Mouse (Mus musculus) hindbrain, embryonic 15.5 days (tissue): ENCODE measurements at regions not wholly inside any gene's neighbourhood (a gene's known extent, or its start where the extent isn't known, plus 50 kb on each side); places are given as distances from the start of the nearest gene placed in this dataset.

Source experiments
- ATAC-seq: fragments of 200-750 bp; cut with Nextera tagmentation; 2 replicates; pipeline ENCODE4 v1.8.0; 2017; ENCODE audit warnings: low read depth, moderate number of reproducible peaks, moderate TSS enrichment; ENCODE audit not compliant: low FRiP score
- H3K27ac ChIP-seq: fragments of 300-500 bp; sonication (generic); replicated peaks from 2 replicates; pipeline ENCODE4 v1.5.1; 2015; ENCODE audit warnings: mild to moderate bottlenecking, inconsistent platforms
- H3K27me3 ChIP-seq: fragments of 300-500 bp; sonication (generic); 2 replicates; pipeline ENCODE4 v1.6.1; 2015; ENCODE audit warnings: control low read depth, inconsistent platforms
- H3K36me3 ChIP-seq: fragments of 300-500 bp; sonication (generic); 2 replicates; pipeline ENCODE4 v1.6.1; 2015; ENCODE audit warnings: control low read depth, inconsistent platforms
- H3K4me1 ChIP-seq: fragments of 300-500 bp; sonication (generic); replicated peaks from 2 replicates; pipeline ENCODE4 v1.6.1; 2015; ENCODE audit warnings: control low read depth, inconsistent platforms
- H3K4me2 ChIP-seq: fragments of 300-500 bp; sonication (generic); 2 replicates; pipeline ENCODE4 v1.6.1; 2015; ENCODE audit warnings: moderate library complexity, mild to moderate bottlenecking, inconsistent platforms
- H3K4me3 ChIP-seq: fragments of 300-500 bp; sonication (generic); 2 replicates; pipeline ENCODE4 v1.5.1; 2015; ENCODE audit warnings: mild to moderate bottlenecking, inconsistent platforms
- H3K9ac ChIP-seq: fragments of 300-500 bp; sonication (generic); 2 replicates; pipeline ENCODE4 v1.6.1; 2015; ENCODE audit warnings: inconsistent platforms
- H3K9me3 ChIP-seq: fragments of 300-500 bp; sonication (generic); 2 replicates; pipeline ENCODE4 v1.6.1; 2016; ENCODE audit warnings: control low read depth, inconsistent platforms
- WGBS: fragments of 180-500 bp; shearing (Covaris S2); methylation state at CpG from one replicate; pipeline ENCODE4 v1.1.7; 2015; 5-methylcytosine and 5-hydroxymethylcytosine counted together

- 90% methylated on average over 3 of the region's 3 CpGs for WGBS
- Histone ChIP-seq H3K4me1 (no peaks in the 10 kb centered on the region), H3K9ac (no peak overlapping the region), H3K36me3 (no peaks in the 10 kb centered on the region), H3K27me3 (no peaks in the 10 kb centered on the region), H3K27ac (no peak overlapping the region), H3K4me3 (no peak overlapping the region), H3K9me3 (0 out of 2 replicates have a peak, but pooled peaks cover 3% of the 10 kb centered on the region), H3K4me2 (no peak overlapping the region)
- no peak for ATAC-seq
Observed at GRCm38 (mm10) chr11:18102841-18103240, 149.2 kb upstream of the Etaa1 start.

- Histone ChIP-seq H3K36me3 (no peaks in the 10 kb centered on the region), H3K9me3 (no peaks in the 10 kb centered on the region), H3K4me2 (no peak overlapping the region), H3K4me1 (no peaks in the 10 kb centered on the region), H3K27me3 (no peaks in the 10 kb centered on the region), H3K9ac (no peak overlapping the region), H3K4me3 (no peak overlapping the region), H3K27ac (peak overlapping the region; percentile 37; the same call in 1 of the 2 replicates)
- 56% methylated on average over 4 of the region's 4 CpGs for WGBS
- ATAC-seq: peak; percentile 79
Observed at GRCm38 (mm10) chr11:18075840-18076435, 122.3 kb upstream of the Etaa1 start.

GRCm38 (mm10) chr11:18070586-18071306 is 117.1 kb upstream of the Etaa1 start:
- WGBS: 65% methylated on average over 4 of the region's 4 CpGs
- ATAC-seq: no peak
- H3K4me1 ChIP-seq: peaks cover 11% of the 10 kb centered on the region
- 0 out of 2 replicates have a peak overlapping the region, but pooled peaks have one; percentile 12 for H3K27ac ChIP-seq
- no peak overlapping the region for H3K4me2 ChIP-seq
- H3K9me3 ChIP-seq: no peaks in the 10 kb centered on the region
- no peak overlapping the region for H3K9ac ChIP-seq
- H3K4me3 ChIP-seq: no peak overlapping the region
- H3K27me3 ChIP-seq: no peaks in the 10 kb centered on the region
- H3K36me3 ChIP-seq: no peaks in the 10 kb centered on the region

- H3K9ac ChIP-seq: no peak overlapping the region
- no peaks in the 10 kb centered on the region for H3K27me3 ChIP-seq
- H3K4me1 ChIP-seq: peaks cover 11% of the 10 kb centered on the region
- H3K4me3 ChIP-seq: no peak overlapping the region
- peak overlapping the region; percentile 19 for H3K4me2 ChIP-seq
- no peaks in the 10 kb centered on the region for H3K9me3 ChIP-seq
- no peaks in the 10 kb centered on the region for H3K36me3 ChIP-seq
- no peak for ATAC-seq
- peak overlapping the region; percentile 61 for H3K27ac ChIP-seq
- WGBS: 64% methylated on average over 8 of the region's 8 CpGs
Observed at GRCm38 (mm10) chr11:18070032-18070374, 116.3 kb upstream of the Etaa1 start.

- peak overlapping the region; percentile 61 for H3K27ac ChIP-seq
- H3K27me3 ChIP-seq: no peaks in the 10 kb centered on the region
- H3K9ac ChIP-seq: no peak overlapping the region
- WGBS: 35% methylated on average over 7 of the region's 7 CpGs
- peak overlapping the region; percentile 19 for H3K4me2 ChIP-seq
- H3K36me3 ChIP-seq: no peaks in the 10 kb centered on the region
- H3K4me3 ChIP-seq: no peak overlapping the region
- H3K4me1 ChIP-seq: peaks cover 11% of the 10 kb centered on the region
- ATAC-seq: peak; percentile 83
- H3K9me3 ChIP-seq: no peaks in the 10 kb centered on the region
Observed at GRCm38 (mm10) chr11:18069348-18070031, 115.8 kb upstream of the Etaa1 start.

GRCm38 (mm10) chr11:18068085-18068484 is 114.4 kb upstream of the Etaa1 start:
- H3K9me3 ChIP-seq: no peaks in the 10 kb centered on the region
- H3K36me3 ChIP-seq: no peaks in the 10 kb centered on the region
- ATAC-seq: no peak
- no peaks in the 10 kb centered on the region for H3K27me3 ChIP-seq
- H3K4me1 ChIP-seq: peaks cover 11% of the 10 kb centered on the region
- H3K27ac ChIP-seq: no peak overlapping the region
- WGBS: 44% methylated on average over 2 of the region's 2 CpGs
- H3K9ac ChIP-seq: no peak overlapping the region
- H3K4me3 ChIP-seq: no peak overlapping the region
- no peak overlapping the region for H3K4me2 ChIP-seq

GRCm38 (mm10) chr11:18067676-18068075 is 114.0 kb upstream of the Etaa1 start:
- Histone ChIP-seq H3K9me3 (no peaks in the 10 kb centered on the region), H3K27ac (no peak overlapping the region), H3K4me3 (no peak overlapping the region), H3K9ac (no peak overlapping the region), H3K27me3 (no peaks in the 10 kb centered on the region), H3K4me1 (peaks cover 11% of the 10 kb centered on the region), H3K4me2 (no peak overlapping the region), H3K36me3 (no peaks in the 10 kb centered on the region)
- no peak for ATAC-seq
- WGBS: 55% methylated on average over 3 of the region's 3 CpGs

- H3K4me2 ChIP-seq: no peak overlapping the region
- H3K9ac ChIP-seq: no peak overlapping the region
- H3K27ac ChIP-seq: no peak overlapping the region
- no peak for ATAC-seq
- H3K4me1 ChIP-seq: no peaks in the 10 kb centered on the region
- no peaks in the 10 kb centered on the region for H3K36me3 ChIP-seq
- H3K4me3 ChIP-seq: no peak overlapping the region
- no peaks in the 10 kb centered on the region for H3K9me3 ChIP-seq
- H3K27me3 ChIP-seq: no peaks in the 10 kb centered on the region
- WGBS: 98% methylated on average over 1 of the region's 1 CpGs
Observed at GRCm38 (mm10) chr11:18041589-18041988, 87.9 kb upstream of the Etaa1 start.

- Histone ChIP-seq H3K27ac (no peak overlapping the region), H3K36me3 (no peaks in the 10 kb centered on the region), H3K9me3 (no peaks in the 10 kb centered on the region), H3K4me1 (no peaks in the 10 kb centered on the region), H3K4me3 (no peak overlapping the region), H3K27me3 (no peaks in the 10 kb centered on the region), H3K4me2 (no peak overlapping the region), H3K9ac (no peak overlapping the region)
- no peak for ATAC-seq
- WGBS: 84% methylated on average over 4 of the region's 4 CpGs
Observed at GRCm38 (mm10) chr11:18031049-18031448, 77.4 kb upstream of the Etaa1 start.

GRCm38 (mm10) chr11:18022065-18022464 is 68.4 kb upstream of the Etaa1 start:
- Histone ChIP-seq H3K4me2 (no peak overlapping the region), H3K4me3 (no peak overlapping the region), H3K4me1 (no peaks in the 10 kb centered on the region), H3K27ac (no peak overlapping the region), H3K9ac (no peak overlapping the region), H3K36me3 (no peaks in the 10 kb centered on the region), H3K9me3 (no peaks in the 10 kb centered on the region), H3K27me3 (no peaks in the 10 kb centered on the region)
- 82% methylated on average over 4 of the region's 4 CpGs for WGBS
- ATAC-seq: no peak

GRCm38 (mm10) chr11:18015239-18015638 is 61.6 kb upstream of the Etaa1 start:
- H3K36me3 ChIP-seq: no peaks in the 10 kb centered on the region
- ATAC-seq: no peak

GRCm38 (mm10) chr11:18014610-18015009 is 60.9 kb upstream of the Etaa1 start:
- H3K4me2 ChIP-seq: peak overlapping the region; percentile 5; the same call in 1 of the 2 replicates
- WGBS: 16% methylated on average over 9 of the region's 9 CpGs

More at GRCm38 (mm10) chr11:18015239-18015638, 61.6 kb upstream of the Etaa1 start:
- H3K4me3 ChIP-seq: no peak overlapping the region
- no peak overlapping the region for H3K9ac ChIP-seq
- peak overlapping the region; percentile 5; the same call in 1 of the 2 replicates for H3K4me2 ChIP-seq
- WGBS: 26% methylated on average over 4 of the region's 4 CpGs
- no peak overlapping the region; the same call in none of the 2 replicates for H3K27ac ChIP-seq
- peaks cover 16% of the 10 kb centered on the region for H3K4me1 ChIP-seq
- no peaks in the 10 kb centered on the region for H3K27me3 ChIP-seq
- H3K9me3 ChIP-seq: no peaks in the 10 kb centered on the region

More at GRCm38 (mm10) chr11:18014610-18015009, 60.9 kb upstream of the Etaa1 start:
- H3K4me1 ChIP-seq: peaks cover 16% of the 10 kb centered on the region
- no peak overlapping the region for H3K27ac ChIP-seq
- H3K4me3 ChIP-seq: no peak overlapping the region
- H3K9ac ChIP-seq: no peak overlapping the region
- no peaks in the 10 kb centered on the region for H3K36me3 ChIP-seq
- peak; percentile 35; the same call in 1 of the 2 replicates for ATAC-seq
- H3K27me3 ChIP-seq: no peaks in the 10 kb centered on the region
- no peaks in the 10 kb centered on the region for H3K9me3 ChIP-seq
